Mouse (Mus musculus) ZHBTc4 (cell line): ENCODE measurements around the gene Slc5a2.

Source experiments
- DNase-seq: peaks from one replicate; pipeline ENCODE4 v3.0.0-alpha.2; 2011; ENCODE audit warnings: low read depth, low spot score

Slc5a2 gene

GRCm38 (mm10) chr7:128265411-128265810 is at the start of gene Slc5a2:
TSS of gene Slc5a2 (plus strand) at chr7:128265657.
- no peak for DNase-seq

GRCm38 (mm10) chr7:128219952-128220351 is 45.5 kb upstream of the Slc5a2 start:
- no peak for DNase-seq

GRCm38 (mm10) chr7:128220936-128221335 is 44.5 kb upstream of the Slc5a2 start:
- DNase-seq = no peak

- DNase-seq = peak; percentile 87
Measured at GRCm38 (mm10) chr7:128231741-128232140, 33.7 kb upstream of the Slc5a2 start.

- no peak for DNase-seq
Measured at GRCm38 (mm10) chr7:128234796-128235195, 30.7 kb upstream of the Slc5a2 start.

- no peak for DNase-seq
Measured at GRCm38 (mm10) chr7:128235481-128235880, 30.0 kb upstream of the Slc5a2 start.

GRCm38 (mm10) chr7:128236426-128236825 is 29.0 kb upstream of the Slc5a2 start:
- DNase-seq = no peak

- peak; percentile 85 for DNase-seq
Measured at GRCm38 (mm10) chr7:128236856-128237592, 28.4 kb upstream of the Slc5a2 start, which contains the start of gene Armc5. TSS of gene Armc5 (plus strand) at chr7:128237342.

- DNase-seq = no peak
Measured at GRCm38 (mm10) chr7:128237593-128237926, 27.9 kb upstream of the Slc5a2 start.

GRCm38 (mm10) chr7:128237927-128238778 is 27.3 kb upstream of the Slc5a2 start, which contains the start of gene 9130023H24Rik:
TSS of gene 9130023H24Rik (minus strand) at chr7:128238031.
- DNase-seq = peak; percentile 99

- peak; percentile 67 for DNase-seq
Measured at GRCm38 (mm10) chr7:128238991-128239390, 26.5 kb upstream of the Slc5a2 start.

- DNase-seq = peak; percentile 13
Measured at GRCm38 (mm10) chr7:128240131-128240784, 25.2 kb upstream of the Slc5a2 start.

- DNase-seq = no peak
Measured at GRCm38 (mm10) chr7:128242331-128242730, 23.1 kb upstream of the Slc5a2 start.

GRCm38 (mm10) chr7:128243921-128244320 is 21.5 kb upstream of the Slc5a2 start:
- DNase-seq = no peak

GRCm38 (mm10) chr7:128244410-128245025 is 20.9 kb upstream of the Slc5a2 start:
- DNase-seq = no peak

- no peak for DNase-seq
Measured at GRCm38 (mm10) chr7:128245547-128245946, 19.9 kb upstream of the Slc5a2 start.

- peak; percentile 46 for DNase-seq
Measured at GRCm38 (mm10) chr7:128246496-128247391, 18.7 kb upstream of the Slc5a2 start, which contains the start of gene Tgfb1i1. TSS of gene Tgfb1i1 (plus strand) at chr7:128246812.

- peak; percentile 89 for DNase-seq
Measured at GRCm38 (mm10) chr7:128247443-128247842, 18.0 kb upstream of the Slc5a2 start.

GRCm38 (mm10) chr7:128248081-128249042 is 17.1 kb upstream of the Slc5a2 start:
- DNase-seq = no peak
